Mouse (Mus musculus): ENCODE results near the gene Vsig1. TPM values are rescaled to one million over a fixed set of nuclear protein-coding genes. Genes with fewer than 3 reads are reported as not detected.

Gene Vsig1
- polyA plus RNA-seq, 1 experiment = not detected

- H3K9ac ChIP-seq (ENCODE audit: low read depth, poor library complexity, severe bottlenecking) = no peak overlapping the region
- H3K27me3 ChIP-seq (ENCODE audit: control insufficient read depth, insufficient read depth, low read length, poor library complexity, severe bottlenecking) = no peaks in the 10 kb centered on the region
- no peaks in the 10 kb centered on the region for H3K9me3 ChIP-seq (replicated peaks; ENCODE audit: control insufficient read depth, insufficient read depth, low read length, poor library complexity, severe bottlenecking)
- H3K36me3 ChIP-seq (ENCODE audit: control insufficient read depth, insufficient read depth, low read length, poor library complexity, severe bottlenecking) = no peaks in the 10 kb centered on the region
- H3K4me3 ChIP-seq (ENCODE audit: low read depth, low read length) = no peak overlapping the region
- H3K4me1 ChIP-seq (ENCODE audit: control insufficient read depth, insufficient read depth, low read length) = no peaks in the 10 kb centered on the region
- TF ChIP-seq EP300 (IDR thresholded peaks at IDR 0.05; ENCODE audit: insufficient read depth, low read depth, low read length) (no peak), CTCF (IDR thresholded peaks at IDR 0.05; ENCODE audit: low read depth, low read length) (no peak), POLR2A (IDR thresholded peaks at IDR 0.05; ENCODE audit: insufficient read depth, low read length) (no peak)
- no peak overlapping the region for H3K27ac ChIP-seq (ENCODE audit: insufficient read depth, low read length)
These were observed 13.9 kb downstream of the Vsig1 start for GRCm38 (mm10) chrX:140921321-140921720.

GRCm38 (mm10) chrX:140932066-140932465, 24.7 kb downstream of the Vsig1 start:
- Histone ChIP-seq H3K27ac (ENCODE audit: insufficient read depth, low read length) (no peak overlapping the region), H3K9ac (ENCODE audit: low read depth, poor library complexity, severe bottlenecking) (no peak overlapping the region), H3K4me3 (ENCODE audit: low read depth, low read length) (no peak overlapping the region), H3K36me3 (ENCODE audit: control insufficient read depth, insufficient read depth, low read length, poor library complexity, severe bottlenecking) (no peaks in the 10 kb centered on the region), H3K9me3 (replicated peaks; ENCODE audit: control insufficient read depth, insufficient read depth, low read length, poor library complexity, severe bottlenecking) (no peaks in the 10 kb centered on the region), H3K4me1 (ENCODE audit: control insufficient read depth, insufficient read depth, low read length) (no peaks in the 10 kb centered on the region), H3K27me3 (ENCODE audit: control insufficient read depth, insufficient read depth, low read length, poor library complexity, severe bottlenecking) (no peaks in the 10 kb centered on the region)
- TF ChIP-seq EP300 (IDR thresholded peaks at IDR 0.05; ENCODE audit: insufficient read depth, low read depth, low read length) (no peak), POLR2A (IDR thresholded peaks at IDR 0.05; ENCODE audit: insufficient read depth, low read length) (no peak), CTCF (IDR thresholded peaks at IDR 0.05; ENCODE audit: low read depth, low read length) (no peak)

GRCm38 (mm10) chrX:140933263-140933662, 25.9 kb downstream of the Vsig1 start:
- Histone ChIP-seq H3K9me3 (replicated peaks; ENCODE audit: control insufficient read depth, insufficient read depth, low read length, poor library complexity, severe bottlenecking) (no peaks in the 10 kb centered on the region), H3K4me3 (ENCODE audit: low read depth, low read length) (no peak overlapping the region), H3K27ac (ENCODE audit: insufficient read depth, low read length) (no peak overlapping the region), H3K4me1 (ENCODE audit: control insufficient read depth, insufficient read depth, low read length) (no peaks in the 10 kb centered on the region), H3K36me3 (ENCODE audit: control insufficient read depth, insufficient read depth, low read length, poor library complexity, severe bottlenecking) (no peaks in the 10 kb centered on the region), H3K27me3 (ENCODE audit: control insufficient read depth, insufficient read depth, low read length, poor library complexity, severe bottlenecking) (no peaks in the 10 kb centered on the region), H3K9ac (ENCODE audit: low read depth, poor library complexity, severe bottlenecking) (no peak overlapping the region)
- TF ChIP-seq CTCF (IDR thresholded peaks at IDR 0.05; ENCODE audit: low read depth, low read length) (no peak), EP300 (IDR thresholded peaks at IDR 0.05; ENCODE audit: insufficient read depth, low read depth, low read length) (no peak), POLR2A (IDR thresholded peaks at IDR 0.05; ENCODE audit: insufficient read depth, low read length) (no peak)

GRCm38 (mm10) chrX:140936271-140936670, 28.9 kb downstream of the Vsig1 start:
- no peaks in the 10 kb centered on the region for H3K27me3 ChIP-seq (ENCODE audit: control insufficient read depth, insufficient read depth, low read length, poor library complexity, severe bottlenecking)
- no peak overlapping the region for H3K9ac ChIP-seq (ENCODE audit: low read depth, poor library complexity, severe bottlenecking)
- no peaks in the 10 kb centered on the region for H3K4me1 ChIP-seq (ENCODE audit: control insufficient read depth, insufficient read depth, low read length)
- H3K27ac ChIP-seq (ENCODE audit: insufficient read depth, low read length) = no peak overlapping the region
- H3K36me3 ChIP-seq (ENCODE audit: control insufficient read depth, insufficient read depth, low read length, poor library complexity, severe bottlenecking) = no peaks in the 10 kb centered on the region
- TF ChIP-seq CTCF (IDR thresholded peaks at IDR 0.05; ENCODE audit: low read depth, low read length) (no peak), EP300 (IDR thresholded peaks at IDR 0.05; ENCODE audit: insufficient read depth, low read depth, low read length) (no peak), POLR2A (IDR thresholded peaks at IDR 0.05; ENCODE audit: insufficient read depth, low read length) (no peak)
- no peaks in the 10 kb centered on the region for H3K9me3 ChIP-seq (replicated peaks; ENCODE audit: control insufficient read depth, insufficient read depth, low read length, poor library complexity, severe bottlenecking)
- H3K4me3 ChIP-seq (ENCODE audit: low read depth, low read length) = no peak overlapping the region

- no peaks in the 10 kb centered on the region for H3K27me3 ChIP-seq (ENCODE audit: control insufficient read depth, insufficient read depth, low read length, poor library complexity, severe bottlenecking)
- H3K36me3 ChIP-seq (ENCODE audit: control insufficient read depth, insufficient read depth, low read length, poor library complexity, severe bottlenecking) = no peaks in the 10 kb centered on the region; the same call in 1 of the 2 replicates
- H3K9ac ChIP-seq (ENCODE audit: low read depth, poor library complexity, severe bottlenecking) = no peak overlapping the region
- no peak overlapping the region for H3K4me3 ChIP-seq (ENCODE audit: low read depth, low read length)
- TF ChIP-seq CTCF (IDR thresholded peaks at IDR 0.05; ENCODE audit: low read depth, low read length) = no peak
- TF ChIP-seq POLR2A (IDR thresholded peaks at IDR 0.05; ENCODE audit: insufficient read depth, low read length) = no peak
- no peak for TF ChIP-seq EP300 (IDR thresholded peaks at IDR 0.05; ENCODE audit: insufficient read depth, low read depth, low read length)
- no peak overlapping the region for H3K27ac ChIP-seq (ENCODE audit: insufficient read depth, low read length)
- H3K9me3 ChIP-seq (replicated peaks; ENCODE audit: control insufficient read depth, insufficient read depth, low read length, poor library complexity, severe bottlenecking) = no peaks in the 10 kb centered on the region
- H3K4me1 ChIP-seq (ENCODE audit: control insufficient read depth, insufficient read depth, low read length) = no peaks in the 10 kb centered on the region
These were observed 46.2 kb downstream of the Vsig1 start for GRCm38 (mm10) chrX:140953618-140954017.

GRCm38 (mm10) chrX:140956272-140956940, 49.0 kb downstream of the Vsig1 start, which contains the start of the genes Psmd10 and Atg4a:
TSS of gene Psmd10 (minus strand) at chrX:140956728.
TSS of gene Atg4a (plus strand) at chrX:140956907.
- H3K4me1 ChIP-seq (ENCODE audit: control insufficient read depth, insufficient read depth, low read length) = no peaks in the 10 kb centered on the region
- H3K27ac ChIP-seq (ENCODE audit: insufficient read depth, low read length) = no peak within 1 kb of the TSS
- no peaks in the 10 kb centered on the region for H3K27me3 ChIP-seq (ENCODE audit: control insufficient read depth, insufficient read depth, low read length, poor library complexity, severe bottlenecking)
- peak within 1 kb of the TSS; percentile 58 for H3K9ac ChIP-seq (ENCODE audit: low read depth, poor library complexity, severe bottlenecking)
- no peak for TF ChIP-seq CTCF (IDR thresholded peaks at IDR 0.05; ENCODE audit: low read depth, low read length)
- no peak for TF ChIP-seq POLR2A (IDR thresholded peaks at IDR 0.05; ENCODE audit: insufficient read depth, low read length)
- no peak for TF ChIP-seq EP300 (IDR thresholded peaks at IDR 0.05; ENCODE audit: insufficient read depth, low read depth, low read length)
- no peaks in the 10 kb centered on the region; the same call in 1 of the 2 replicates for H3K36me3 ChIP-seq (ENCODE audit: control insufficient read depth, insufficient read depth, low read length, poor library complexity, severe bottlenecking)
- no peaks in the 10 kb centered on the region for H3K9me3 ChIP-seq (replicated peaks; ENCODE audit: control insufficient read depth, insufficient read depth, low read length, poor library complexity, severe bottlenecking)
- peak within 1 kb of the TSS; percentile 97 for H3K4me3 ChIP-seq (ENCODE audit: low read depth, low read length)
